Mouse (Mus musculus) C2C12 (cell line): ENCODE data around the gene Flcn.
A peak's percentile ranks its signal among the peaks of the same experiment; 100 is the strongest.

Experiments
- CEBPB ChIP-seq: IDR thresholded peaks from one replicate; pipeline ENCODE4 v1.6.1; 2011; ENCODE audit warnings: low read depth, mild to moderate bottlenecking, control low read depth, moderate library complexity
- CTCF ChIP-seq: IDR thresholded peaks from one replicate; pipeline ENCODE4 v1.5.1; 2011; ENCODE audit not compliant: control insufficient read depth, insufficient read depth, insufficient read length
- FOSL1 ChIP-seq: IDR thresholded peaks from one replicate; pipeline ENCODE4 v1.8.0; 2011; ENCODE audit warnings: mild to moderate bottlenecking, low read length; ENCODE audit not compliant: poor library complexity, insufficient read depth, severe bottlenecking
- MAX ChIP-seq: IDR thresholded peaks from one replicate; pipeline ENCODE4 v1.6.1; 2011; ENCODE audit warnings: mild to moderate bottlenecking, control low read depth
- MYOD1 ChIP-seq: IDR thresholded peaks from one replicate; pipeline ENCODE4 v1.6.1; 2011; ENCODE audit warnings: low read depth; ENCODE audit not compliant: control insufficient read depth, insufficient read length
- MYOG ChIP-seq: IDR thresholded peaks from one replicate; pipeline ENCODE4 v1.6.1; 2011; ENCODE audit not compliant: control insufficient read depth, insufficient read length; ENCODE audit errors: extremely low read depth
- USF1 ChIP-seq: IDR thresholded peaks from one replicate; pipeline ENCODE4 v1.6.1; 2011; ENCODE audit warnings: low read depth, mild to moderate bottlenecking, control low read depth, moderate library complexity

- TF ChIP-seq MYOD1 = no peak
- TF ChIP-seq CTCF = peak; percentile 6
- no peak for TF ChIP-seq MYOG
- no peak for TF ChIP-seq MAX
- TF ChIP-seq FOSL1 = no peak
- TF ChIP-seq CEBPB = no peak
- no peak for TF ChIP-seq USF1
Observed at GRCm38 (mm10) chr11:59804409-59805110, 5.3 kb downstream of the Flcn start.
